Mouse (Mus musculus): ENCODE results near the gene Rdh1. TPM values are rescaled to one million over a fixed set of nuclear protein-coding genes. Genes with fewer than 3 reads are reported as not detected.
"Not testable (repeated sequence)": the region's sequence is repeated elsewhere in the genome, so short reads cannot be mapped to it uniquely, and the experiment has no call there.

Rdh1 gene
- total RNA-seq, 2 experiments from 2014 or later, result 0.08 TPM; not detected in 1

GRCm38 (mm10) chr10:127817268-127817910 is 57.9 kb downstream of the Rdh1 start:
- intact Hi-C loops (cut with DNase I); DNase-seq (ENCODE audit: low spot score): not testable (repeated sequence)

Other genes starting within 250 kb of the Rdh1 start
- 10 to 100 TPM; 22.6 to 33.1 TPM for gene Ndufa4l2, start 244.8 kb upstream of the Rdh1 start, total RNA-seq (2021)
- 10 to 100 TPM; 44.3 TPM for gene Shmt2, start 237.3 kb upstream of the Rdh1 start, total RNA-seq (2021)
- under 1 TPM; 0.31 to 0.34 TPM for gene Nxph4, start 225.2 kb upstream of the Rdh1 start, total RNA-seq (2021)
- 10 to 100 TPM; 70.7 to 90.2 TPM for gene Lrp1, start 138.6 kb upstream of the Rdh1 start, total RNA-seq (2021)
- 10 to 100 TPM; 45.3 to 47.6 TPM for gene Stat6, start 116.7 kb upstream of the Rdh1 start, total RNA-seq (2021)
- 1 to 10 TPM; 3.4 to 4.4 TPM for gene Nemp1, start 92.8 kb upstream of the Rdh1 start, total RNA-seq (2021)
- 1 to 10 TPM; 5.6 to 7.0 TPM for gene Nab2, start 91.2 kb upstream of the Rdh1 start, total RNA-seq (2021)
- under 1 TPM in 1 of 2 experiments, not detected in 1; 0.10 TPM for gene Myo1a, start 54.6 kb upstream of the Rdh1 start, total RNA-seq (2021)
- gene Tac2, start 35.2 kb upstream of the Rdh1 start, total RNA-seq (2021), result not detected
- gene Zbtb39, start 20.2 kb upstream of the Rdh1 start, total RNA-seq (2021), result 1 to 10 TPM; 6.8 to 8.3 TPM
- gene Gpr182, start 8.0 kb upstream of the Rdh1 start, total RNA-seq (2021), result 1 to 10 TPM; 3.4 to 3.8 TPM
- under 1 TPM in 1 of 2 experiments, not detected in 1; 0.20 TPM for gene Rdh16f1, start 66 bp downstream of the Rdh1 start, total RNA-seq (2021)
- gene Rdh9, start 16.7 kb downstream of the Rdh1 start, total RNA-seq (2021), result not detected
- not detected for gene Rdh16, start 41.4 kb downstream of the Rdh1 start, total RNA-seq (2021)
- gene Rdh19, start 90.2 kb downstream of the Rdh1 start, total RNA-seq (2021), result not detected
- gene Rdh16f2, start 106.8 kb downstream of the Rdh1 start, total RNA-seq (2021), result not detected
- not detected for gene Rdh7, start 129.1 kb downstream of the Rdh1 start, total RNA-seq (2021)
- gene Sdr9c7, start 138.8 kb downstream of the Rdh1 start, total RNA-seq (2021), result not detected
- gene Hsd17b6, start 247.9 kb downstream of the Rdh1 start, total RNA-seq (2021), result not detected

Data from heart, postnatal 25 days (tissue).